Mouse (Mus musculus) E14TG2a.4 (cell line): ENCODE data around the gene Srbd1.

Experiments
- CTCF ChIP-seq: conservative IDR thresholded peaks from 2 replicates; pipeline ENCODE4 v1.5.1; 2014; ENCODE audit warnings: low read length
- NANOG ChIP-seq: IDR thresholded peaks from 2 replicates; pipeline ENCODE4 v1.6.1; 2014; ENCODE audit warnings: borderline replicate concordance, low read length, mixed read lengths

GRCm38 (mm10) chr17:85943994-85944640, 200.9 kb downstream of the Srbd1 start:
- TF ChIP-seq CTCF (no peak), NANOG (no peak)
